Mouse (Mus musculus) embryonic facial prominence, embryonic 12.5 days (tissue): ENCODE data around the gene Cfap52. TPM values are rescaled to one million over a fixed set of nuclear protein-coding genes. Genes with fewer than 3 reads are reported as not detected.

Source experiments
- ATAC-seq: fragments of 200-750 bp; cut with Nextera tagmentation; 2 replicates; pipeline ENCODE4 v1.8.0; 2017; ENCODE audit not compliant: insufficient number of reproducible peaks, insufficient read depth, low FRiP score, low TSS enrichment
- H3K27ac ChIP-seq: fragments of 300-500 bp; sonication (generic); 2 replicates; pipeline ENCODE4 v1.5.1; 2016; ENCODE audit warnings: mild to moderate bottlenecking
- H3K27me3 ChIP-seq: fragments of 300-500 bp; sonication (generic); 2 replicates; pipeline ENCODE4 v1.6.1; 2016; ENCODE audit warnings: mild to moderate bottlenecking, moderate library complexity
- H3K36me3 ChIP-seq: fragments of 300-500 bp; sonication (generic); 2 replicates; pipeline ENCODE4 v1.6.1; 2016; ENCODE audit warnings: mild to moderate bottlenecking
- H3K4me1 ChIP-seq: fragments of 300-500 bp; sonication (generic); 2 replicates; pipeline ENCODE4 v1.6.1; 2016
- H3K4me2 ChIP-seq: fragments of 300-500 bp; sonication (generic); replicated peaks from 2 replicates; pipeline ENCODE4 v1.6.1; 2016; ENCODE audit warnings: mild to moderate bottlenecking, moderate library complexity
- H3K4me3 ChIP-seq: fragments of 300-500 bp; sonication (generic); 2 replicates; pipeline ENCODE4 v1.5.1; 2016; ENCODE audit warnings: mild to moderate bottlenecking
- H3K9ac ChIP-seq: fragments of 300-500 bp; sonication (generic); 2 replicates; pipeline ENCODE4 v1.6.1; 2016; ENCODE audit warnings: mild to moderate bottlenecking, moderate library complexity
- H3K9me3 ChIP-seq: fragments of 300-500 bp; sonication (generic); 2 replicates; pipeline ENCODE4 v1.6.1; 2016; ENCODE audit warnings: mild to moderate bottlenecking, moderate library complexity
- WGBS: fragments of 180-500 bp; shearing (Covaris S2); methylation state at CpG from one replicate; pipeline ENCODE4 v1.1.7; 2016; 5-methylcytosine and 5-hydroxymethylcytosine counted together
- polyA plus RNA-seq: library from polyadenylated mRNA; unstranded; fragments of >200 nt; fragmentation: Nextera tagmentation; extraction: Ambion mirVana; gene quantifications from 2 replicates; pipeline ENCODE4 v1.2.1, GENCODE M21; 2016

Gene Cfap52
- 0.34 and 0.61 TPM in 2 replicates for polyA plus RNA-seq

- H3K36me3 ChIP-seq = no peaks in the 10 kb centered on the region
- peaks cover 13% of the 10 kb centered on the region for H3K4me1 ChIP-seq
- peak within 1 kb of the TSS; percentile 75 for H3K9ac ChIP-seq
- no peaks in the 10 kb centered on the region for H3K27me3 ChIP-seq
- peak within 1 kb of the TSS; percentile 50; the same call in 1 of the 2 replicates for H3K27ac ChIP-seq
- ATAC-seq = no peak
- peak within 1 kb of the TSS; percentile 76 for H3K4me2 ChIP-seq
- H3K4me3 ChIP-seq = peak within 1 kb of the TSS; percentile 88
- WGBS = 9% methylated on average over 15 of the region's 15 CpGs
- no peaks in the 10 kb centered on the region for H3K9me3 ChIP-seq
Measured at GRCm38 (mm10) chr11:67965242-67965883, at the start of gene Cfap52. Gene Cfap52 (minus strand): TSS chr11:67965651.

GRCm38 (mm10) chr11:68012207-68012606, 46.8 kb upstream of the Cfap52 start:
- no peak overlapping the region for H3K27ac ChIP-seq
- no peak for ATAC-seq

GRCm38 (mm10) chr11:68009377-68009776, 43.9 kb upstream of the Cfap52 start:
- no peaks in the 10 kb centered on the region for H3K36me3 ChIP-seq
- no peak overlapping the region for H3K4me3 ChIP-seq
- no peak for ATAC-seq
- no peaks in the 10 kb centered on the region for H3K9me3 ChIP-seq
- H3K4me2 ChIP-seq = no peak overlapping the region
- H3K9ac ChIP-seq = no peak overlapping the region
- H3K27ac ChIP-seq = no peak overlapping the region
- peaks cover 22% of the 10 kb centered on the region for H3K4me1 ChIP-seq
- WGBS = 71% methylated on average over 5 of the region's 5 CpGs
- H3K27me3 ChIP-seq = no peaks in the 10 kb centered on the region

More at GRCm38 (mm10) chr11:68012207-68012606, 46.8 kb upstream of the Cfap52 start:
- no peak overlapping the region for H3K9ac ChIP-seq
- 74% methylated on average over 7 of the region's 7 CpGs for WGBS
- no peaks in the 10 kb centered on the region for H3K27me3 ChIP-seq
- peaks cover 4% of the 10 kb centered on the region for H3K4me1 ChIP-seq
- H3K9me3 ChIP-seq = no peaks in the 10 kb centered on the region
- no peaks in the 10 kb centered on the region for H3K36me3 ChIP-seq
- no peak overlapping the region for H3K4me3 ChIP-seq
- no peak overlapping the region for H3K4me2 ChIP-seq

- no peak overlapping the region for H3K9ac ChIP-seq
- 48% methylated on average over 6 of the region's 6 CpGs for WGBS
- H3K4me3 ChIP-seq = no peak overlapping the region
- no peaks in the 10 kb centered on the region for H3K9me3 ChIP-seq
- H3K36me3 ChIP-seq = no peaks in the 10 kb centered on the region
- no peaks in the 10 kb centered on the region for H3K27me3 ChIP-seq
- ATAC-seq = no peak
- H3K27ac ChIP-seq = 0 out of 2 replicates have a peak overlapping the region, but pooled peaks have one; percentile 13
- H3K4me1 ChIP-seq = peaks cover 22% of the 10 kb centered on the region
- H3K4me2 ChIP-seq = no peak overlapping the region
Measured at GRCm38 (mm10) chr11:68007645-68008044, 42.2 kb upstream of the Cfap52 start.

GRCm38 (mm10) chr11:68006216-68006789, 40.9 kb upstream of the Cfap52 start:
- H3K27ac ChIP-seq = 0 out of 2 replicates have a peak overlapping the region, but pooled peaks have one; percentile 30
- H3K27me3 ChIP-seq = no peaks in the 10 kb centered on the region
- no peak overlapping the region for H3K9ac ChIP-seq
- no peak overlapping the region for H3K4me2 ChIP-seq
- 28% methylated on average over 8 of the region's 8 CpGs for WGBS
- H3K36me3 ChIP-seq = no peaks in the 10 kb centered on the region
- no peak for ATAC-seq
- H3K9me3 ChIP-seq = no peaks in the 10 kb centered on the region
- no peak overlapping the region for H3K4me3 ChIP-seq
- peaks cover 22% of the 10 kb centered on the region for H3K4me1 ChIP-seq

- ATAC-seq = no peak
- Histone ChIP-seq H3K9me3 (no peaks in the 10 kb centered on the region), H3K27ac (no peak overlapping the region), H3K27me3 (no peaks in the 10 kb centered on the region), H3K4me1 (peaks cover 22% of the 10 kb centered on the region), H3K9ac (no peak overlapping the region), H3K4me2 (no peak overlapping the region), H3K4me3 (no peak overlapping the region), H3K36me3 (no peaks in the 10 kb centered on the region)
- WGBS = 20% methylated on average over 6 of the region's 6 CpGs
Measured at GRCm38 (mm10) chr11:68004191-68004590, 38.7 kb upstream of the Cfap52 start.

- no peak overlapping the region for H3K4me3 ChIP-seq
- no peak for ATAC-seq
- H3K4me2 ChIP-seq = no peak overlapping the region
- H3K9ac ChIP-seq = no peak overlapping the region
- no peaks in the 10 kb centered on the region for H3K27me3 ChIP-seq
- WGBS = 78% methylated on average over 5 of the region's 5 CpGs
- no peak overlapping the region for H3K27ac ChIP-seq
- H3K4me1 ChIP-seq = no peaks in the 10 kb centered on the region
- no peaks in the 10 kb centered on the region for H3K9me3 ChIP-seq
- H3K36me3 ChIP-seq = no peaks in the 10 kb centered on the region
Measured at GRCm38 (mm10) chr11:67999629-68000028, 34.2 kb upstream of the Cfap52 start.

GRCm38 (mm10) chr11:67998905-67999304, 33.5 kb upstream of the Cfap52 start:
- WGBS = 86% methylated on average over 3 of the region's 3 CpGs
- Histone ChIP-seq H3K9me3 (no peaks in the 10 kb centered on the region), H3K27ac (no peak overlapping the region), H3K4me3 (no peak overlapping the region), H3K36me3 (no peaks in the 10 kb centered on the region), H3K9ac (no peak overlapping the region), H3K4me2 (no peak overlapping the region), H3K27me3 (no peaks in the 10 kb centered on the region), H3K4me1 (no peaks in the 10 kb centered on the region)
- no peak for ATAC-seq

GRCm38 (mm10) chr11:67995965-67996364, 30.5 kb upstream of the Cfap52 start:
- Histone ChIP-seq H3K27me3 (no peaks in the 10 kb centered on the region), H3K9ac (no peak overlapping the region), H3K9me3 (no peaks in the 10 kb centered on the region), H3K27ac (no peak overlapping the region), H3K36me3 (no peaks in the 10 kb centered on the region), H3K4me3 (no peak overlapping the region), H3K4me1 (no peaks in the 10 kb centered on the region), H3K4me2 (no peak overlapping the region)
- ATAC-seq = peak; percentile 60; the same call in 1 of the 2 replicates
- 67% methylated on average over 4 of the region's 4 CpGs for WGBS

GRCm38 (mm10) chr11:67991240-67991639, 25.8 kb upstream of the Cfap52 start:
- H3K4me3 ChIP-seq = no peak overlapping the region
- 76% methylated on average over 4 of the region's 4 CpGs for WGBS
- H3K27me3 ChIP-seq = no peaks in the 10 kb centered on the region
- no peak overlapping the region for H3K9ac ChIP-seq
- no peaks in the 10 kb centered on the region for H3K9me3 ChIP-seq
- 0 out of 2 replicates have a peak, but pooled peaks cover 4% of the 10 kb centered on the region for H3K36me3 ChIP-seq
- no peak overlapping the region for H3K4me2 ChIP-seq
- ATAC-seq = no peak
- H3K4me1 ChIP-seq = no peaks in the 10 kb centered on the region
- no peak overlapping the region for H3K27ac ChIP-seq

- Histone ChIP-seq H3K4me2 (no peak overlapping the region), H3K9ac (no peak overlapping the region), H3K4me1 (no peaks in the 10 kb centered on the region), H3K27ac (no peak overlapping the region), H3K36me3 (0 out of 2 replicates have a peak, but pooled peaks cover 8% of the 10 kb centered on the region), H3K4me3 (no peak overlapping the region), H3K9me3 (no peaks in the 10 kb centered on the region), H3K27me3 (no peaks in the 10 kb centered on the region)
- ATAC-seq = no peak
- 91% methylated on average over 6 of the region's 6 CpGs for WGBS
Measured at GRCm38 (mm10) chr11:67983564-67983963, 18.1 kb upstream of the Cfap52 start.

- no peak for ATAC-seq
- Histone ChIP-seq H3K4me1 (no peaks in the 10 kb centered on the region), H3K9ac (no peak overlapping the region), H3K9me3 (no peaks in the 10 kb centered on the region), H3K27me3 (no peaks in the 10 kb centered on the region), H3K36me3 (0 out of 2 replicates have a peak, but pooled peaks cover 8% of the 10 kb centered on the region), H3K27ac (no peak overlapping the region), H3K4me2 (no peak overlapping the region), H3K4me3 (no peak overlapping the region)
- 9% methylated on average over 2 of the region's 2 CpGs for WGBS
Measured at GRCm38 (mm10) chr11:67975252-67975651, 9.8 kb upstream of the Cfap52 start.
